In genomic region chr2:174061219-174061618, GRCm38 (mm10) we compare ENCODE assay signal across 19 mouse cellular contexts. TPM values are rescaled to one million over a fixed set of nuclear protein-coding genes. Genes with fewer than 3 reads are reported as not detected.
DNase-seq lines count a peak whose midpoint lies in the region; ATAC-seq and TF ChIP-seq lines count a peak whose summit lies in the region.
"Had no signal": no experiment of that assay in that cellular context is flagged by ENCODE, and none has a peak within 500 bp of the region (broad histone marks: within the 10 kb centered on the region; RNA-seq: fewer than 3 reads in every experiment).

No protein-coding gene starts in this region.

- no peak overlapping the region for H3K9ac ChIP-seq in hindbrain, embryonic 12.5 days
- H3K9ac ChIP-seq in hindbrain, embryonic 16.5 days (ENCODE audit: low read depth, low read length) = no peak overlapping the region
- no peak overlapping the region for H3K9ac ChIP-seq in midbrain, embryonic 15.5 days
- H3K9ac ChIP-seq: limb, embryonic 12.5 days; liver, embryonic 13.5 days; lung, embryonic 15.5 days had no signal

- H3K4me2 ChIP-seq in hindbrain, embryonic 12.5 days (replicated peaks) = no peak overlapping the region
- no peak overlapping the region for H3K4me2 ChIP-seq in hindbrain, embryonic 16.5 days (ENCODE audit: low read length)
- no peak overlapping the region for H3K4me2 ChIP-seq in midbrain, embryonic 15.5 days
- H3K4me2 ChIP-seq: limb, embryonic 12.5 days; liver, embryonic 13.5 days; lung, embryonic 15.5 days had no signal

- 9% methylated on average over 2 of the region's 2 CpGs for WGBS in hindbrain, embryonic 12.5 days
- WGBS in hindbrain, embryonic 16.5 days = 16% methylated on average over 2 of the region's 2 CpGs
- 19% methylated on average over 2 of the region's 2 CpGs for WGBS in midbrain, embryonic 15.5 days

- 0 out of 2 replicates have a peak, but pooled peaks cover 3% of the 10 kb centered on the region for H3K9me3 ChIP-seq in hindbrain, embryonic 12.5 days (replicated peaks)
- H3K9me3 ChIP-seq in hindbrain, embryonic 16.5 days (ENCODE audit: control insufficient read depth, low read length) = no peaks in the 10 kb centered on the region
- H3K9me3 ChIP-seq in midbrain, embryonic 15.5 days = no peaks in the 10 kb centered on the region
- H3K9me3 ChIP-seq: limb, embryonic 12.5 days; liver, embryonic 13.5 days; lung, embryonic 15.5 days had no signal

- peak; percentile 67; the same call in 1 of the 2 replicates for ATAC-seq in hindbrain, embryonic 12.5 days (ENCODE audit: low FRiP score)
- ATAC-seq in hindbrain, embryonic 16.5 days = no peak
- 0 out of 2 replicates have a peak, but pooled peaks have one; percentile 30 for ATAC-seq in midbrain, embryonic 15.5 days (replicated peaks)
- ATAC-seq: forebrain, embryonic 16.5 days had no signal

- no peaks in the 10 kb centered on the region for H3K27me3 ChIP-seq in hindbrain, embryonic 12.5 days
- H3K27me3 ChIP-seq in hindbrain, embryonic 16.5 days (replicated peaks; ENCODE audit: control insufficient read depth, insufficient read depth, low read length) = no peaks in the 10 kb centered on the region
- H3K27me3 ChIP-seq in midbrain, embryonic 15.5 days (replicated peaks) = no peaks in the 10 kb centered on the region
- H3K27me3 ChIP-seq: limb, embryonic 12.5 days; liver, embryonic 13.5 days; lung, embryonic 15.5 days had no signal

- peaks cover 3% of the 10 kb centered on the region for H3K4me1 ChIP-seq in hindbrain, embryonic 12.5 days
- no peaks in the 10 kb centered on the region for H3K4me1 ChIP-seq in hindbrain, embryonic 16.5 days (ENCODE audit: control insufficient read depth, insufficient read depth, low read depth, low read length)
- no peaks in the 10 kb centered on the region for H3K4me1 ChIP-seq in midbrain, embryonic 15.5 days
- H3K4me1 ChIP-seq: liver, embryonic 13.5 days; lung, embryonic 15.5 days had no signal

- H3K36me3 ChIP-seq in hindbrain, embryonic 12.5 days = no peaks in the 10 kb centered on the region
- H3K36me3 ChIP-seq in hindbrain, embryonic 16.5 days (ENCODE audit: control insufficient read depth, insufficient read depth, low read length) = no peaks in the 10 kb centered on the region
- H3K36me3 ChIP-seq in midbrain, embryonic 15.5 days (replicated peaks) = no peaks in the 10 kb centered on the region
- H3K36me3 ChIP-seq: limb, embryonic 12.5 days; liver, embryonic 13.5 days; lung, embryonic 15.5 days had no signal

- H3K4me3 ChIP-seq in hindbrain, embryonic 12.5 days = no peak overlapping the region
- H3K4me3 ChIP-seq in hindbrain, embryonic 16.5 days (ENCODE audit: low read length) = no peak overlapping the region
- H3K4me3 ChIP-seq in midbrain, embryonic 15.5 days = no peak overlapping the region
- H3K4me3 ChIP-seq in layer of hippocampus, adult 2 months = no peak overlapping the region
- H3K4me3 ChIP-seq: limb, embryonic 12.5 days; liver, embryonic 13.5 days; lung, embryonic 15.5 days had no signal

- DNase-seq in testis, postnatal 10 days (ENCODE audit: low spot score) = peak; percentile 22
- no peak for DNase-seq in testis, postnatal 14 days (ENCODE audit: low spot score)
- DNase-seq in cerebellum, postnatal 14 days = no peak
- no peak for DNase-seq in layer of hippocampus, adult 2 months (ENCODE audit: low spot score in 2 of 2)
- DNase-seq: cerebellum, adult 2 months; heart, postnatal 14 days; kidney, adult 9 months; kidney, postnatal 36 days; layer of hippocampus, adult 9-11 months; liver, embryonic 13.5 days; lung, postnatal 4 days; right cerebral cortex, postnatal 25 days; thymus, postnatal 14 days had no signal

- TF ChIP-seq CTCF in layer of hippocampus, adult 2 months (conservative IDR thresholded peaks at IDR 0.05) = no peak

- H3K27ac ChIP-seq in hindbrain, embryonic 12.5 days = peak overlapping the region; percentile 12; the same call in 1 of the 2 replicates
- no peak overlapping the region for H3K27ac ChIP-seq in hindbrain, embryonic 16.5 days (ENCODE audit: low read depth, low read length)
- H3K27ac ChIP-seq in midbrain, embryonic 15.5 days = no peak overlapping the region
- H3K27ac ChIP-seq in layer of hippocampus, adult 2 months = no peak overlapping the region
- H3K27ac ChIP-seq: limb, embryonic 12.5 days; liver, embryonic 13.5 days; lung, embryonic 15.5 days had no signal

RNA-seq across cellular contexts. Expression of gene Stx16, which starts 14.9 kb away (rescaled TPM):
- 12.8 and 13.5 TPM in 2 replicates for polyA plus RNA-seq in hindbrain, embryonic 12.5 days (2016; fragmentation: Nextera tagmentation; extraction: Ambion mirVana)
- 11.2 and 12.1 TPM in 2 replicates for polyA plus RNA-seq in hindbrain, embryonic 16.5 days (2015; fragmentation: Nextera tagmentation; extraction: Ambion mirVana)
- polyA plus RNA-seq in midbrain, embryonic 15.5 days (2015; fragmentation: Nextera tagmentation; extraction: Ambion mirVana) = 15.2 and 16.7 TPM in 2 replicates
- 10 to 100 TPM; 72.6 to 75.1 TPM for total RNA-seq in layer of hippocampus, adult 2 months (2021)

RNA-seq across cellular contexts. Expression of gene Npepl1, which starts 48.9 kb away (rescaled TPM):
- 27.0 and 29.0 TPM in 2 replicates for polyA plus RNA-seq in hindbrain, embryonic 12.5 days (2016; fragmentation: Nextera tagmentation; extraction: Ambion mirVana)
- polyA plus RNA-seq in hindbrain, embryonic 16.5 days (2015; fragmentation: Nextera tagmentation; extraction: Ambion mirVana) = 15.2 and 18.1 TPM in 2 replicates
- 17.4 and 19.6 TPM in 2 replicates for polyA plus RNA-seq in midbrain, embryonic 15.5 days (2015; fragmentation: Nextera tagmentation; extraction: Ambion mirVana)
- total RNA-seq in layer of hippocampus, adult 2 months (2021) = 10 to 100 TPM; 12.3 to 14.2 TPM
